Mouse (Mus musculus): Measurements from ENCODE around the gene Akap6.

DNA sequence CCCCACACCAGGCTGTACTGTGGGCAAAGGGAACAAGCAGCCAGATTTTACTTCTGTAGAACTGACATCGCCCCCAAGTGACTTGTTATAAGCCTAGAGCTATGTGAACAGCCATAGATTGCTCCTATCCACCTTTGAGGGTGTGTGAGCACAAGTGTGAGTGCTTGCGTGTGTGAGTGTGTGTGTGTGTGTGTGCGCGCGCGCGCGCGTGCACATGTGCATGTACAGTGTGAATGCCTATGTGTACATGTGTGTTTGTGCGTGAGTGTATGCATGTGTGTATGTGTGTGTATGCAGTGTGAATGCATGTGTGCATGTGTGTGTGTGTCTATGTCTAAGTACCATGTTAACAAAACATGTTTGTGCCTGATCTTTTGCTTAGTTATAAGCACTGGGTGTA, 445.6 kb downstream of the Akap6 start:
- TF ChIP-seq CTCF (conservative IDR thresholded peaks at IDR 0.05 in 1 of 2, IDR thresholded peaks at IDR 0.05 in 1 of 2; ENCODE audit: low read depth in 2 of 2, low read length in 2 of 2) (no peak), USF2 (conservative IDR thresholded peaks at IDR 0.05; ENCODE audit: low read depth, low read length) (no peak), ZMIZ1 (IDR thresholded peaks at IDR 0.05; ENCODE audit: low read depth, low read length) (no peak), SMC3 (IDR thresholded peaks at IDR 0.05; ENCODE audit: low read depth, low read length) (no peak)
